Mouse (Mus musculus) olfactory bulb, adult 2 months (tissue): ENCODE results near the gene Calm5. TPM values are rescaled to one million over a fixed set of nuclear protein-coding genes. Genes with fewer than 3 reads are reported as not detected.

Source experiments
- H3K27ac ChIP-seq: fragments of 200-500 bp; 2 replicates; pipeline ENCODE4 v1.5.1; 2012; ENCODE audit warnings: low read depth, low read length; ENCODE audit not compliant: insufficient read depth
- H3K4me1 ChIP-seq: fragments of 200-500 bp; 2 replicates; pipeline ENCODE4 v1.6.1; 2012; ENCODE audit warnings: low read length; ENCODE audit not compliant: control insufficient read depth, insufficient read depth
- H3K4me3 ChIP-seq: fragments of 200-500 bp; 2 replicates; pipeline ENCODE4 v1.5.1; 2012; ENCODE audit warnings: mild to moderate bottlenecking, low read depth, low read length, moderate library complexity; ENCODE audit not compliant: insufficient read depth
- CTCF ChIP-seq: fragments of 200-500 bp; IDR thresholded peaks from 2 replicates; pipeline ENCODE4 v1.5.1; 2012; ENCODE audit warnings: low read depth, mild to moderate bottlenecking, low read length, moderate library complexity; ENCODE audit not compliant: insufficient read depth
- POLR2A ChIP-seq: fragments of 200-500 bp; IDR thresholded peaks from 2 replicates; pipeline ENCODE4 v1.6.1; 2012; ENCODE audit warnings: mild to moderate bottlenecking, low read depth, low read length, moderate library complexity; ENCODE audit not compliant: insufficient read depth
- WGBS: fragments of 180-500 bp; shearing (Covaris S2); methylation state at CpG from one replicate; pipeline ENCODE4 v1.1.7; 2018; 5-methylcytosine and 5-hydroxymethylcytosine counted together
- polyA plus RNA-seq: library from polyadenylated mRNA; stranded (reverse); fragments of >200 nt; gene quantifications from 2 replicates; pipeline ENCODE4 v1.2.4, GENCODE M21; 2012; ENCODE audit warnings: low replicate concordance; ENCODE audit not compliant: missing spikeins, insufficient read depth, insufficient read length

Calm5 gene
- polyA plus RNA-seq, 1 experiment, result not detected

DNA sequence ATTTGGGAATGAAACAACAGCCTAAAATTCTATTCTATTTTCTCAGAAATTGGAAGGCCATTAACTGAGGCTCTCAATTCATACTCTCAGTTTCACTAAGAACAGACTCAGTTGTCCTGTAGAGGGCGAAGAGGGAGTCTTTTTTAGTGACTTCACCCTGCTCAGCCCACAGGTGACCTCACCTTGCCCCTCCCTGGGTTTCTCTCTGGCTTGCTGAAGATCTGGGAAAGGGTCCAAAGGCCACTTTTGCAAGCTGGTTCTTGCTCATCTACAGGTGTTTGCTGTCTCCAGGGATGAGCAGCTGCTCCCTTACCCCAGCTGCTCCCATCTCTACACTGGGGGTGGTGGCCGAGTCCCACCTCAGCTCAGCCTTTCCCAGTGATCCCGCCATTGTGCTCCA is 8.4 kb downstream of the Calm5 start:
- Histone ChIP-seq H3K4me3 (no peak overlapping the region), H3K4me1 (no peaks in the 10 kb centered on the region; the same call in 1 of the 2 replicates), H3K27ac (no peak overlapping the region)
- WGBS, result 84% methylated on average over 3 of the region's 3 CpGs
- TF ChIP-seq CTCF, result no peak
- no peak for TF ChIP-seq POLR2A

DNA sequence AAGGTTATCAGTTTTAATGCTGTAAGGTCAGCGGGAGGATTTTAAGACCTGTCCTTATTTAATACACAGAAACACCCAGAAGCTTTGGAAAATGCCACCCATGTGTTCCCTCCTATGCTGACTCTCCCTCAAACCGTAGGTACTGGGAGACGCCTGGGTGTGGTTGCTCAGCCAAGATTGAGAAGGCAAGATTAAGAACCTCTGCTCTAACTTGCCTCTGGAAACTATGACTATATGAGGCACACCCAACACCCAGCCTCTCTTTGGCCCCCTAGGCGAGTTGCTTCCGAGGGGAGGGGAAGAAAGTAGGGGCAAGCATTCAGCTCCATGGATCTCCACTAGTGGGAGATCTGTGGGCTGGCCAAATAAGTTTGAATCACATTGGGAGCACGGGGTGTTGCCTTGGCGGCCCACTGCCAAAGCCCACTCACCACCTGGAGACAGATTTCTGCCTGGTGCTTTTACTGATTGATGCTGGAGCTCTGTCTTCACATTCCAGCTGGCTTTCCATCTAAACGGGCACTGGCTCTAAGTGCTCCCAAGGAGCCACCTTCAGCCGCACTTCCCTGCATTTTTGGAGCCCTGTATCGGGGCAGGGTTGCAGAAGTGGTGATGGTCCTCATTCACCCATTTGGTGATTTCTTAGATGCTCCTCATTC is 9.1 kb downstream of the Calm5 start:
- Histone ChIP-seq H3K4me3 (no peak overlapping the region), H3K4me1 (no peaks in the 10 kb centered on the region; the same call in 1 of the 2 replicates), H3K27ac (no peak overlapping the region)
- WGBS, result 88% methylated on average over 10 of the region's 10 CpGs
- no peak for TF ChIP-seq CTCF
- no peak for TF ChIP-seq POLR2A

DNA sequence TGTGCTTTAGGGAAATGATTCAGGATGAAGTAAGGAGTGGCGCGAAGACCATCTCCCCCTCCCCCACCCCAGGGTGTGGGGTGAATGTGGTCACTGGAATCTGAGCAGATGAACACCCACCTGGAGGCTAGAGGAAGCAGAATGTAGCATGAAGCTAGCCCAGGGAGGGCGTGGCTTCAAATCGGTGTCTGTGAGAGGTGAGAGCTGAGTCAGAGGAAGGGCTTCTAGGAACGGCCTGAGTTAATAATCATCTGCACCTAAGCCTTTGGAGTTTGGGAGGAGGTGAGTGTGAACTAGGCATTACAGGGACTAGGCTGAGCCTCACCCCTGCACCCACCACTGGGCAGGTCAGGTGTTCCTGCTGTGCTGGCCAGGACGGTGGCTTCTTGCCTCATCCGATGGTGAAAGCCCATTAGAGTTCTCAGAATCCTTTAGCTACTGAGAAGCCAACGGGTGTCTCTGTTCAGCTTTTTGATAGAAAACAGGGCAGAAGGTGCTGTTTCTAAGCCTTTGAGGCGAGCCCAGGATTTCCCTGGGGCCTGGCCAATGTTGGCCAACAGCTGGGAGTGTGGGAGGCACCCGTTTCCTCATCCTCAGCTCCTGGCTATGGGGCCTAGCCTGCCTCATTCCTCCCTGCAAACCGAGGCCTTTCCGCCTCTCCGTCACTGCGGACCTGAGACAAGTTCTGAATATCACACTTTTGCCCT is 11.8 kb downstream of the Calm5 start:
- Histone ChIP-seq H3K4me3 (no peak overlapping the region), H3K27ac (no peak overlapping the region), H3K4me1 (no peaks in the 10 kb centered on the region; the same call in 1 of the 2 replicates)
- TF ChIP-seq CTCF (no peak), POLR2A (no peak)
- 86% methylated on average over 14 of the region's 14 CpGs for WGBS

- H3K27ac ChIP-seq, result no peak overlapping the region
These were observed 12.5 kb downstream of the Calm5 start for GRCm38 (mm10) chr13:3866355-3867052.

DNA sequence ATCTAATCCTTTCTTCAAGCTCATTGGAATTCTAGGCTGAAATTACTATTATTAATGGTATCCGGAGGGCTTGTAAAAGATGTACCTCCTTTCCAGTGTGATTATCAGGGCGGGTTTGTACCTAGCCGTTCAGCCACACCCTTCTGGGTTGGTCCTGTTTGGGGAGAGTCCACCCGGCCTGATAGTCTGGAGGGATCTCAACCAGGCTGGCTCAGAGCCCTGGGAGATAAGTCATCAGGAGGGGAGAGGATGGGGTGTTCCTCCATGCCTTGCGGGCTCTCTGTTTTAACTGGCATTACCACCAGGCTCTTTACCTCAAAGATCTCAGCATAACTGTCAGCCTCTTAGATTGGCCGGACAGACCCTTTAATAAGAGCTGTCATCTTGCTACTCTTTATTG is 13.2 kb downstream of the Calm5 start:
- Histone ChIP-seq H3K4me1 (no peaks in the 10 kb centered on the region; the same call in 1 of the 2 replicates), H3K27ac (no peak overlapping the region), H3K4me3 (no peak overlapping the region)
- TF ChIP-seq CTCF (no peak), POLR2A (no peak)
- 87% methylated on average over 6 of the region's 6 CpGs for WGBS

More at GRCm38 (mm10) chr13:3866355-3867052, 12.5 kb downstream of the Calm5 start:
- WGBS, result 82% methylated on average over 8 of the region's 8 CpGs
- no peaks in the 10 kb centered on the region; the same call in 1 of the 2 replicates for H3K4me1 ChIP-seq
- TF ChIP-seq CTCF (no peak), POLR2A (no peak)
- no peak overlapping the region for H3K4me3 ChIP-seq

DNA sequence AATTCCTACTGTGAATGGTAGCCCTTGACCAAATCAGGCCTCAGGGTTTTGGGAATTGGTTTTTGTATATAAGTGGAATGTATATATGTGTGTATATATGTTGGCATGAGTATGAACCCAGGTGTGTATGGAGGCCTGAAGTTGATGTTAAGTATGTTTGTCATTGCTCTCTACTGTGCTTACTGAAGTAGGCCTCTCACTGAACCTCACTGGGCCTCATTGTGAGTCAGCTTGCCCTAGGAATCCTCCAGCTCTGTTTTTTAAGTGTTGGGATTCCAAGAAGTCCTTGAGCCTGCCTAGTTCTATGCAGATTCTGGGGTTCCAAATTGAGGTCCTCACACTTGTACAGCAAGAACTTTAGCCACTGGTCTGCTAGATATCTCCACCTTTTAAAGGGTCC is 15.9 kb downstream of the Calm5 start:
- no peak overlapping the region for H3K4me3 ChIP-seq
- no peak overlapping the region for H3K27ac ChIP-seq
- TF ChIP-seq POLR2A, result no peak
- TF ChIP-seq CTCF, result no peak
- no peaks in the 10 kb centered on the region; the same call in 1 of the 2 replicates for H3K4me1 ChIP-seq

DNA sequence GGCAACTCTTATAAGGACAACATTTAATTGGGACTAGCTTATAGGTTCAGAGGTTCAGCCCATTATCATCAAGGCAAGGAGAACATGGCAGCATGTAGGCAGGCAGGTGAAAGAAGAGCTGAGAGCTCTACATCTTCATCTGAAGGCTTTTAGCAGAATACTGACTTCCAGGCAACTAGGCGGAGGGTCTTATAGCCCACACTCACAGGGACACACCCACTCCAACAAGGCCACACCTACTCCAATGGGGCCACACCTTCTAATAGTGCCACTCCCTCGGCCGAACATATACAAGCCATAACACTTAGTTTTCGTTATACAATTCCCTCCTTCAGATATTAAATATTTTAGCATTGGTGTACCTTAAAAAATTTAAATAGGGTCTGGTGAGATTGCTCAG is 18.9 kb downstream of the Calm5 start:
- WGBS, result 97% methylated on average over 4 of the region's 4 CpGs
- no peak overlapping the region for H3K27ac ChIP-seq
- TF ChIP-seq POLR2A, result no peak
- TF ChIP-seq CTCF, result no peak
- no peaks in the 10 kb centered on the region for H3K4me1 ChIP-seq
- no peak overlapping the region for H3K4me3 ChIP-seq

GRCm38 (mm10) chr13:3876448-3876847 is 22.5 kb downstream of the Calm5 start:
- 73% methylated on average over 6 of the region's 6 CpGs for WGBS

DNA sequence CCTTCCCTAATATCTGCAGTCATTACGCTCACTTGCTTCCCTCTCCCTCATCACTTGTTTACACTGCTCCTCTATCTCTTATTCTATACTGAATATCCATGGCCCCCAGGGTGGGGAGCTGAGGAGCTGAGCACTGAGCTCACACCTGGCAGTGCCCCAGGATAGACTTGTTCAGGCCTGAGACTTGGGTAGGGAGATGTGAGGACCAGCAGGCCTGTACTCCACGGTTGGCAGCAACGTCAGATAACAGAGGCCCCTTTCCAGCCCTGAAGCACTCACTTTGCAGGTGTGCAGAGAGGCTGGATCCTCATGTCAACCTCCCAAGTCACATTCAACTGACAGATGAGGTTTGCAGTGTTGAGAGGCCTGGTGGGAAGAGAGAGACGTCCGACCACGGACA is 23.2 kb downstream of the Calm5 start:
- no peaks in the 10 kb centered on the region for H3K4me1 ChIP-seq
- TF ChIP-seq POLR2A (no peak), CTCF (no peak)
- WGBS, result 84% methylated on average over 6 of the region's 6 CpGs
- no peak overlapping the region for H3K4me3 ChIP-seq
- H3K27ac ChIP-seq, result no peak overlapping the region

More at GRCm38 (mm10) chr13:3876448-3876847, 22.5 kb downstream of the Calm5 start:
- no peak for TF ChIP-seq CTCF
- no peak for TF ChIP-seq POLR2A
- no peak overlapping the region for H3K4me3 ChIP-seq
- no peak overlapping the region for H3K27ac ChIP-seq
- no peaks in the 10 kb centered on the region for H3K4me1 ChIP-seq

DNA sequence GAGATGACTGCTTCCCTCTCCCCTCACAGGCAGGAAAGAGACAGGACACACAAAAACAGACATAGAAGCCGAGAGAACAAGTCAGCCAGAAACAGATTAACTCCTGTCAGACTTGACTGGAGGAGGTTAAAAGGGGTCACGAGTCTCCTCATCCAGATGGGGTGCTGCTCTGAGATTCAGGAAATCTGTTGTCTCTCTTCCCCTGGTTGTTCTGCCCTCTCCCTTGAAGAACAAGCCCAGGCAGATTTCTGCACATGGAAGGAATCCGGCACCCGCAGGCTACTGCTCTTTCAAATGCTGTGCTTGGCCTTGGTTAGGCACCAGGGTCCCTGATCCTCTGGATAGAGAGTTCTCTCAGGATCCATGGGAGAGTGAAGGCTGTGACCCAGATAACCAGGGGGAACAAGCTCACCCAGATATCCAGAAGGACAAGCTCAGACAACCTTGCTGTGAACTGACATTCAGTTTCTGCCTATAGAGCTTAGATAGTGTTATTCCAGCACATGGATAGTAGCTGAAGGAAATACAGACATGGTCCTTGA is 23.8 kb downstream of the Calm5 start:
- Histone ChIP-seq H3K4me3 (no peak overlapping the region), H3K4me1 (no peaks in the 10 kb centered on the region), H3K27ac (no peak overlapping the region)
- 75% methylated on average over 4 of the region's 4 CpGs for WGBS
- TF ChIP-seq CTCF (no peak), POLR2A (no peak)
